Mouse (Mus musculus): ENCODE results near the gene Slc13a5. TPM values are rescaled to one million over a fixed set of nuclear protein-coding genes. Genes with fewer than 3 reads are reported as not detected.

The Slc13a5 gene
- polyA plus RNA-seq, 1 experiment from 2014 or later: not detected

GRCm38 (mm10) chr11:72240062-72240860 lies 26.8 kb downstream of the Slc13a5 start:
- WGBS (ENCODE audit: insufficient replicate concordance): 47% methylated on average over 4 of the region's 4 CpGs
- Histone ChIP-seq H3K36me3 (ENCODE audit: control insufficient read depth, insufficient read depth) (no peaks in the 10 kb centered on the region), H3K9ac (ENCODE audit: low read depth, low read length) (no peak overlapping the region), H3K9me3 (replicated peaks; ENCODE audit: control insufficient read depth, low read length) (no peaks in the 10 kb centered on the region), H3K4me1 (ENCODE audit: control insufficient read depth, low read depth, low read length) (no peaks in the 10 kb centered on the region), H3K4me3 (ENCODE audit: low read depth, low read length) (no peak overlapping the region), H3K27ac (ENCODE audit: low read length) (no peak overlapping the region), H3K4me2 (ENCODE audit: low read depth, low read length) (no peak overlapping the region), H3K27me3 (ENCODE audit: control insufficient read depth, insufficient read depth, low read depth, low read length) (no peaks in the 10 kb centered on the region)
- no peak for ATAC-seq (ENCODE audit: low read depth)

DNA sequence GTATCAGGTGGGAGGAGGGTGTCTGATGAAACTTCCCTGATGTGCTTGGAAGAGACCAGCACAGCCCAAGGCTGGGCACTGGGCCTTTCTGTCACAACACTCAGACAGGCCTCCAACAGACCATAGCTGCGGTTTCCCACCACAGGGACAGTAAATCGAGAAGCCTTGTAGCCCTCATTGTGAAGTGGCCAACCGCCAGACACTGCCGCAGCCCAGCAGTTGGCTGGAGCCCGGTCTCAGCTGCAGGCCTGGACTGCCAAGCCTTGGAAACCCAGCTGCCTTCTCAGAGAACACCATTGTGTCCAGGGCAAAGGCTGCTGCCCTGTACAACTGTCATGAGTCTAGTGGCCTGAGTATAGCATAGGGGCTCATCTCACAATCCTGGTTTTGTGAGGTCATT lies 33.0 kb downstream of the Slc13a5 start:
- ATAC-seq (ENCODE audit: low read depth): no peak
- no peaks in the 10 kb centered on the region for H3K36me3 ChIP-seq (ENCODE audit: control insufficient read depth, insufficient read depth)
- no peak overlapping the region for H3K4me3 ChIP-seq (ENCODE audit: low read depth, low read length)
- no peaks in the 10 kb centered on the region for H3K27me3 ChIP-seq (ENCODE audit: control insufficient read depth, insufficient read depth, low read depth, low read length)
- no peak overlapping the region for H3K9ac ChIP-seq (ENCODE audit: low read depth, low read length)
- no peaks in the 10 kb centered on the region for H3K4me1 ChIP-seq (ENCODE audit: control insufficient read depth, low read depth, low read length)
- WGBS (ENCODE audit: insufficient replicate concordance): 58% methylated on average over 5 of the region's 5 CpGs
- H3K9me3 ChIP-seq (replicated peaks; ENCODE audit: control insufficient read depth, low read length): no peaks in the 10 kb centered on the region
- no peak overlapping the region for H3K27ac ChIP-seq (ENCODE audit: low read length)
- H3K4me2 ChIP-seq (ENCODE audit: low read depth, low read length): no peak overlapping the region

DNA sequence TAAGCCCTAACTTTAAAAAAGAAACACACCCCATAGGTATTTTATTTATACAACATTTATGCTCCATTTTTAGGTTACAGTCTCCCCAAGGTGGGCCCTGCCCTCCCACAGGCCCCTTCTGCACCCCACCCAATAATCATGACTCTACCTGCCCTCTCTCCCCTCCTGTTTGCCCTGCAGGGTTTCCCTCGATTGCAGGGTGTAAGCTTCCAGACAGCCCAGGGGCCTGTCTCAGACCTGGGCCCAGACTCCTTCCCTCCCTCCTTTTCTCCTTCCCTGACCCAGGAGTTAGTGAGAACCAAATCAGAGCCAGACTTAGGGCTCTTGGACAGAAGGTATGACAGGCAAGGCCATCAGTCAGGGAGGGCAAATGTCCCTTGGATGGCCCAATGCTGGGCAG lies 34.0 kb downstream of the Slc13a5 start:
- no peak overlapping the region for H3K9ac ChIP-seq (ENCODE audit: low read depth, low read length)
- no peaks in the 10 kb centered on the region for H3K9me3 ChIP-seq (replicated peaks; ENCODE audit: control insufficient read depth, low read length)
- H3K27ac ChIP-seq (ENCODE audit: low read length): no peak overlapping the region
- H3K4me1 ChIP-seq (ENCODE audit: control insufficient read depth, low read depth, low read length): no peaks in the 10 kb centered on the region
- WGBS (ENCODE audit: insufficient replicate concordance): 47% methylated on average over 1 of the region's 1 CpGs
- H3K4me3 ChIP-seq (ENCODE audit: low read depth, low read length): no peak overlapping the region
- no peak for ATAC-seq (ENCODE audit: low read depth)
- H3K36me3 ChIP-seq (ENCODE audit: control insufficient read depth, insufficient read depth): no peaks in the 10 kb centered on the region
- no peak overlapping the region for H3K4me2 ChIP-seq (ENCODE audit: low read depth, low read length)
- H3K27me3 ChIP-seq (ENCODE audit: control insufficient read depth, insufficient read depth, low read depth, low read length): no peaks in the 10 kb centered on the region; the same call in 1 of the 2 replicates

DNA sequence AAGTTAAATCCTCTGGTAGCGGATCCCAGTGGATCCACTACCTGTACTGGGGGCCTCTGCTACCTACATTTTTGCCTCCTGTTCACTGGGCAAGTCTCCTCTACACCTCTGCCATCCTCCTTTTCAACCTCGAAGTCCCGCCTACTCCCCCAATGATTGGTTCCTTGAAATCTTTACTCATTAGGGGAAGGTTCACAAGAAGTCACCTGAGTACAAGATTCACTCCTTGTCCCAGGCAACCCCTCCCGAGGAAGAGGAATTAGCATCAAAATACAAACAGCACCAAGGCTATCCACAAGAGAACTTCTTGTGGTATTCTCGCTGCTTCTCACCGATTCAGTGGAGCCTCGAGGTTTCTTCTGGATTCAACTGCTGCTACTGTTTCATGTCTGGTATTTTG lies 35.0 kb downstream of the Slc13a5 start:
- no peak overlapping the region for H3K4me3 ChIP-seq (ENCODE audit: low read depth, low read length)
- no peak overlapping the region for H3K4me2 ChIP-seq (ENCODE audit: low read depth, low read length)
- no peak overlapping the region for H3K27ac ChIP-seq (ENCODE audit: low read length)
- H3K4me1 ChIP-seq (ENCODE audit: control insufficient read depth, low read depth, low read length): no peaks in the 10 kb centered on the region
- no peak overlapping the region for H3K9ac ChIP-seq (ENCODE audit: low read depth, low read length)
- ATAC-seq (ENCODE audit: low read depth): no peak
- WGBS (ENCODE audit: insufficient replicate concordance): 63% methylated on average over 7 of the region's 7 CpGs
- no peaks in the 10 kb centered on the region for H3K9me3 ChIP-seq (replicated peaks; ENCODE audit: control insufficient read depth, low read length)
- H3K36me3 ChIP-seq (ENCODE audit: control insufficient read depth, insufficient read depth): no peaks in the 10 kb centered on the region
- H3K27me3 ChIP-seq (ENCODE audit: control insufficient read depth, insufficient read depth, low read depth, low read length): no peaks in the 10 kb centered on the region; the same call in 1 of the 2 replicates

DNA sequence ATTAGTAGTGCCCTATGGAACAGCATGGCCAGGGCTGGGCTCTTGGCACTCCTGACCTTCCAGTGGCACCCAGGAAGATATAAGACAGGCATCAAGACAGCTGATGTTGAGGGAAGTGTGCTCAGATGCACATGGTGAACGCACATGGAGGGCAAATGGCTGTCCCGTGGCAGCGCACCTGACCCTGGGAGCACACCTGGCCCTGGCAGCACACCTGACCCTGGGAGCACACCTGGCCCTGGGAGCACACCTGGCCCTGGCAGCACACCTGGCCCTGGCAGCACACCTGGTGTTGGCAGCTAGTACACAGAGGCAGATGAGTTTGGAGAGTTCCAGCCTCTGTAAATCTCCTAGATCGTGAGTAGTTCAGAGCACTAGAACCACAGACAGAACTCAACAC lies 38.5 kb downstream of the Slc13a5 start:
- Histone ChIP-seq H3K36me3 (ENCODE audit: control insufficient read depth, insufficient read depth) (no peaks in the 10 kb centered on the region), H3K4me2 (ENCODE audit: low read depth, low read length) (no peak overlapping the region), H3K4me3 (ENCODE audit: low read depth, low read length) (no peak overlapping the region), H3K27me3 (ENCODE audit: control insufficient read depth, insufficient read depth, low read depth, low read length) (no peaks in the 10 kb centered on the region; the same call in 1 of the 2 replicates), H3K27ac (ENCODE audit: low read length) (no peak overlapping the region), H3K9ac (ENCODE audit: low read depth, low read length) (no peak overlapping the region), H3K4me1 (ENCODE audit: control insufficient read depth, low read depth, low read length) (no peaks in the 10 kb centered on the region), H3K9me3 (replicated peaks; ENCODE audit: control insufficient read depth, low read length) (no peaks in the 10 kb centered on the region)
- whole genome bisulfite sequencing (ENCODE audit: insufficient replicate concordance): 72% methylated on average over 4 of the region's 4 CpGs
- no peak for ATAC-seq (ENCODE audit: low read depth)

GRCm38 (mm10) chr11:72226901-72227300 lies 40.1 kb downstream of the Slc13a5 start:
- no peaks in the 10 kb centered on the region for H3K4me1 ChIP-seq (ENCODE audit: control insufficient read depth, low read depth, low read length)
- 57% methylated on average over 6 of the region's 6 CpGs for WGBS (ENCODE audit: insufficient replicate concordance)
- no peak for ATAC-seq (ENCODE audit: low read depth)
- no peaks in the 10 kb centered on the region; the same call in 1 of the 2 replicates for H3K27me3 ChIP-seq (ENCODE audit: control insufficient read depth, insufficient read depth, low read depth, low read length)
- H3K9me3 ChIP-seq (replicated peaks; ENCODE audit: control insufficient read depth, low read length): no peaks in the 10 kb centered on the region
- H3K36me3 ChIP-seq (ENCODE audit: control insufficient read depth, insufficient read depth): no peaks in the 10 kb centered on the region
- H3K9ac ChIP-seq (ENCODE audit: low read depth, low read length): no peak overlapping the region
- no peak overlapping the region for H3K4me3 ChIP-seq (ENCODE audit: low read depth, low read length)
- no peak overlapping the region for H3K27ac ChIP-seq (ENCODE audit: low read length)
- H3K4me2 ChIP-seq (ENCODE audit: low read depth, low read length): no peak overlapping the region

DNA sequence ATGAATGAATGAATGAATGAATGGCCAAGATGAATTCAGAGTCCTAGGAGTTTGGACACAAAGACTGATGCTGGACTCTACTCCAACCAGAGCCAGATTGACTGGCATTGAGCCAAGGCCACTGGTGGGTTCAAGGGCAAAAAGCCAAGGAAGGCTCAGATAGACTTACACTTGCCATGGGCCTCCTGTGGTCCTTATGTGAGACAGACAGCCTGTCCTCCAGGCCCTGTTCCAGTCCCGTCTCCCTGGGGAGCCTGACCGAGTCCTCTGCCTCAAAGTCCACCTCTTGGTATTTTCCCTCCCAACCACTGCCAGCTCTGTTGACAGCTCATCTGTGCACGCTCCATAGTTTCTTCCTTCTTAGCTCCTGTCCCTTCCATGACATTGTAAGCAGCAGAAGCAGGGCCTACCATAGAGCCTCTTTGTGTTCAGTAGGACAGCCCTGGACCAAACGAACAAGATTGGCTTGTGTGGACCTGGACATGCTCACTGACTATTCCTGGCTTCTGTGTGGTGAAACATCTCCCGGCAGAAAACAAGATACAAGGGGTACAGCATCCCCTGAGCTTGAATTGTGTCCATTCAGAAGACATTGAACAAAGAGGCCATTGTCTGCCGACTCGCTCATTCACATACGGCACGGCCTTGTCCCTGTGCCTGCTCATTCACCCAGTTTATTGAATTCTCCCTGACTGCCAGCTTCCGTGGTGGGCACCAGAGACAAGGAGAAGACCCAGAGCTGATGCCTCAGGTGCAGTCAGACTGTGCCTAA lies 40.8 kb downstream of the Slc13a5 start:
- H3K4me3 ChIP-seq (ENCODE audit: low read depth, low read length): no peak overlapping the region
- no peak overlapping the region for H3K27ac ChIP-seq (ENCODE audit: low read length)
- no peaks in the 10 kb centered on the region for H3K4me1 ChIP-seq (ENCODE audit: control insufficient read depth, low read depth, low read length)
- no peak overlapping the region for H3K9ac ChIP-seq (ENCODE audit: low read depth, low read length)
- 74% methylated on average over 10 of the region's 10 CpGs for WGBS (ENCODE audit: insufficient replicate concordance)
- no peaks in the 10 kb centered on the region; the same call in 1 of the 2 replicates for H3K27me3 ChIP-seq (ENCODE audit: control insufficient read depth, insufficient read depth, low read depth, low read length)
- no peak overlapping the region for H3K4me2 ChIP-seq (ENCODE audit: low read depth, low read length)
- ATAC-seq (ENCODE audit: low read depth): no peak
- H3K9me3 ChIP-seq (replicated peaks; ENCODE audit: control insufficient read depth, low read length): no peaks in the 10 kb centered on the region
- H3K36me3 ChIP-seq (ENCODE audit: control insufficient read depth, insufficient read depth): no peaks in the 10 kb centered on the region

- Histone ChIP-seq H3K4me3 (ENCODE audit: low read depth, low read length) (no peak overlapping the region), H3K4me2 (ENCODE audit: low read depth, low read length) (no peak overlapping the region), H3K9me3 (replicated peaks; ENCODE audit: control insufficient read depth, low read length) (no peaks in the 10 kb centered on the region), H3K27ac (ENCODE audit: low read length) (no peak overlapping the region), H3K9ac (ENCODE audit: low read depth, low read length) (no peak overlapping the region), H3K27me3 (ENCODE audit: control insufficient read depth, insufficient read depth, low read depth, low read length) (no peaks in the 10 kb centered on the region; the same call in 1 of the 2 replicates), H3K36me3 (ENCODE audit: control insufficient read depth, insufficient read depth) (no peaks in the 10 kb centered on the region), H3K4me1 (ENCODE audit: control insufficient read depth, low read depth, low read length) (no peaks in the 10 kb centered on the region)
- ATAC-seq (ENCODE audit: low read depth): no peak
- 12% methylated on average over 5 of the region's 5 CpGs for WGBS (ENCODE audit: insufficient replicate concordance)
These were observed 42.2 kb downstream of the Slc13a5 start for GRCm38 (mm10) chr11:72224865-72225264.

DNA sequence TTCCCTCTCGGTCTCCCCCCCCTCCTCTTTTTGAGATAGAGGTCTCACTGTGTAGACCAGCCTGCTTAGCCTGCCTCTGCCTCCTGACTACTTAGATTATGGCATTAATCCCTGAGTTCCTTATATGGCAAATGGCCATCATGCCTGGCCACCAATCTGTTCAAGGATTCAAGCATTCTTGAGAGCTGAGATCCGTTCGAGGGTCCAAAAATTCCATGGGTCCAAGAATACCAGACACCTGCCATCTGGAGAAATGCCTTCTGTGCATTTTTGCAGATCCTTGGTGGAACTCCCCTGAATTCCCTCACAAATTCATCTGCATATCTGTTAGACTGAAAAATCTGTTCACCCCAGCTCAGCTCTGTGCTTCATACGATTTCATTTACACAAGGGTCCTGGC lies 43.6 kb downstream of the Slc13a5 start:
- no peaks in the 10 kb centered on the region for H3K9me3 ChIP-seq (replicated peaks; ENCODE audit: control insufficient read depth, low read length)
- H3K27ac ChIP-seq (ENCODE audit: low read length): no peak overlapping the region
- WGBS (ENCODE audit: insufficient replicate concordance): 63% methylated on average over 4 of the region's 4 CpGs
- no peak for ATAC-seq (ENCODE audit: low read depth)
- H3K4me1 ChIP-seq (ENCODE audit: control insufficient read depth, low read depth, low read length): no peaks in the 10 kb centered on the region
- no peak overlapping the region for H3K4me3 ChIP-seq (ENCODE audit: low read depth, low read length)
- no peaks in the 10 kb centered on the region; the same call in 1 of the 2 replicates for H3K27me3 ChIP-seq (ENCODE audit: control insufficient read depth, insufficient read depth, low read depth, low read length)
- no peak overlapping the region for H3K4me2 ChIP-seq (ENCODE audit: low read depth, low read length)
- H3K36me3 ChIP-seq (ENCODE audit: control insufficient read depth, insufficient read depth): no peaks in the 10 kb centered on the region
- no peak overlapping the region for H3K9ac ChIP-seq (ENCODE audit: low read depth, low read length)

All from liver, embryonic 16.5 days (tissue).